Mouse (Mus musculus) cerebellum, adult 2 months (tissue): ENCODE data around the gene Cd7.

Source experiments
- CTCF ChIP-seq: fragments of 200-500 bp; IDR thresholded peaks from 2 replicates; pipeline ENCODE4 v1.5.1; 2011; ENCODE audit warnings: low read depth, mild to moderate bottlenecking, control low read depth, low read length, moderate library complexity, borderline replicate concordance; ENCODE audit not compliant: insufficient read depth
- POLR2A ChIP-seq: fragments of 200-500 bp; IDR thresholded peaks from 2 replicates; pipeline ENCODE4 v1.6.1; 2011; ENCODE audit warnings: low read length, control low read depth, borderline replicate concordance; ENCODE audit not compliant: insufficient read depth

- TF ChIP-seq POLR2A = no peak
- TF ChIP-seq CTCF = no peak
Measured at GRCm38 (mm10) chr11:121063379-121063778, 24.2 kb upstream of the Cd7 start, which contains the start of gene Sectm1b.
